Mouse (Mus musculus): ENCODE data around the gene Gopc. TPM values are rescaled to one million over a fixed set of nuclear protein-coding genes. Genes with fewer than 3 reads are reported as not detected.
"Not testable (repeated sequence)": the region's sequence is repeated elsewhere in the genome, so short reads cannot be mapped to it uniquely, and the experiment has no call there.

Gene Gopc
- polyA plus RNA-seq, 1 experiment from 2014 or later: 28.1 TPM

GRCm38 (mm10) chr10:52376422-52376821 lies 5.5 kb downstream of the Gopc start:
- 96% methylated on average over 2 of the region's 2 CpGs for WGBS
- H3K4me1 ChIP-seq (ENCODE audit: control insufficient read depth, insufficient read depth, low read depth, low read length): peaks cover 7% of the 10 kb centered on the region
- H3K9ac ChIP-seq (ENCODE audit: low read depth, low read length): no peak overlapping the region
- no peaks in the 10 kb centered on the region for H3K9me3 ChIP-seq (ENCODE audit: control insufficient read depth, low read length)
- no peak overlapping the region for H3K4me2 ChIP-seq (ENCODE audit: low read length)
- no peaks in the 10 kb centered on the region for H3K36me3 ChIP-seq (ENCODE audit: control insufficient read depth, insufficient read depth, low read length)
- no peak overlapping the region for H3K4me3 ChIP-seq (ENCODE audit: low read length)
- no peak overlapping the region for H3K27ac ChIP-seq (ENCODE audit: low read depth, low read length)
- H3K27me3 ChIP-seq (replicated peaks; ENCODE audit: control insufficient read depth, insufficient read depth, low read length): no peaks in the 10 kb centered on the region
- no peak for ATAC-seq

GRCm38 (mm10) chr10:52374651-52375050 lies 7.3 kb downstream of the Gopc start:
- Histone ChIP-seq H3K4me2 (ENCODE audit: low read length) (no peak overlapping the region), H3K4me1 (ENCODE audit: control insufficient read depth, insufficient read depth, low read depth, low read length) (peaks cover 7% of the 10 kb centered on the region), H3K9ac (ENCODE audit: low read depth, low read length) (no peak overlapping the region), H3K9me3 (ENCODE audit: control insufficient read depth, low read length) (no peaks in the 10 kb centered on the region), H3K4me3 (ENCODE audit: low read length) (no peak overlapping the region), H3K27me3 (replicated peaks; ENCODE audit: control insufficient read depth, insufficient read depth, low read length) (no peaks in the 10 kb centered on the region), H3K27ac (ENCODE audit: low read depth, low read length) (no peak overlapping the region), H3K36me3 (ENCODE audit: control insufficient read depth, insufficient read depth, low read length) (0 out of 2 replicates have a peak, but pooled peaks cover 2% of the 10 kb centered on the region)
- ATAC-seq: no peak

GRCm38 (mm10) chr10:52373834-52374233 lies 8.1 kb downstream of the Gopc start:
- Histone ChIP-seq H3K4me3 (ENCODE audit: low read length) (no peak overlapping the region), H3K4me1 (ENCODE audit: control insufficient read depth, insufficient read depth, low read depth, low read length) (peaks cover 2% of the 10 kb centered on the region)
- no peak for ATAC-seq

GRCm38 (mm10) chr10:52368376-52368775 lies 13.5 kb downstream of the Gopc start:
- Histone ChIP-seq H3K9me3 (ENCODE audit: control insufficient read depth, low read length) (no peaks in the 10 kb centered on the region), H3K4me2 (ENCODE audit: low read length) (no peak overlapping the region), H3K27ac (ENCODE audit: low read depth, low read length) (no peak overlapping the region), H3K9ac (ENCODE audit: low read depth, low read length) (no peak overlapping the region), H3K27me3 (replicated peaks; ENCODE audit: control insufficient read depth, insufficient read depth, low read length) (no peaks in the 10 kb centered on the region), H3K36me3 (ENCODE audit: control insufficient read depth, insufficient read depth, low read length) (0 out of 2 replicates have a peak, but pooled peaks cover 2% of the 10 kb centered on the region), H3K4me1 (ENCODE audit: control insufficient read depth, insufficient read depth, low read depth, low read length) (no peaks in the 10 kb centered on the region), H3K4me3 (ENCODE audit: low read length) (no peak overlapping the region)
- WGBS: 87% methylated on average over 4 of the region's 4 CpGs
- ATAC-seq: no peak

More at GRCm38 (mm10) chr10:52373834-52374233, 8.1 kb downstream of the Gopc start:
- Histone ChIP-seq H3K36me3 (ENCODE audit: control insufficient read depth, insufficient read depth, low read length) (0 out of 2 replicates have a peak, but pooled peaks cover 2% of the 10 kb centered on the region), H3K9ac (ENCODE audit: low read depth, low read length) (no peak overlapping the region), H3K27me3 (replicated peaks; ENCODE audit: control insufficient read depth, insufficient read depth, low read length) (no peaks in the 10 kb centered on the region), H3K27ac (ENCODE audit: low read depth, low read length) (no peak overlapping the region), H3K9me3 (ENCODE audit: control insufficient read depth, low read length) (no peaks in the 10 kb centered on the region), H3K4me2 (ENCODE audit: low read length) (no peak overlapping the region)
- WGBS: 71% methylated on average over 4 of the region's 4 CpGs

- ATAC-seq: no peak
- Histone ChIP-seq H3K4me1 (ENCODE audit: control insufficient read depth, insufficient read depth, low read depth, low read length) (no peaks in the 10 kb centered on the region), H3K9me3 (ENCODE audit: control insufficient read depth, low read length) (no peaks in the 10 kb centered on the region), H3K27me3 (replicated peaks; ENCODE audit: control insufficient read depth, insufficient read depth, low read length) (no peaks in the 10 kb centered on the region), H3K36me3 (ENCODE audit: control insufficient read depth, insufficient read depth, low read length) (peaks cover 2% of the 10 kb centered on the region; the same call in 1 of the 2 replicates), H3K4me2 (ENCODE audit: low read length) (no peak overlapping the region), H3K9ac (ENCODE audit: low read depth, low read length) (no peak overlapping the region), H3K4me3 (ENCODE audit: low read length) (no peak overlapping the region), H3K27ac (ENCODE audit: low read depth, low read length) (no peak overlapping the region)
- 91% methylated on average over 9 of the region's 9 CpGs for WGBS
Measured at GRCm38 (mm10) chr10:52360862-52361609, 20.9 kb downstream of the Gopc start.

GRCm38 (mm10) chr10:52360241-52360735 lies 21.6 kb downstream of the Gopc start:
- Histone ChIP-seq H3K4me2 (ENCODE audit: low read length) (no peak overlapping the region), H3K9me3 (ENCODE audit: control insufficient read depth, low read length) (no peaks in the 10 kb centered on the region), H3K4me3 (ENCODE audit: low read length) (no peak overlapping the region), H3K27ac (ENCODE audit: low read depth, low read length) (no peak overlapping the region), H3K36me3 (ENCODE audit: control insufficient read depth, insufficient read depth, low read length) (peaks cover 2% of the 10 kb centered on the region; the same call in 1 of the 2 replicates), H3K9ac (ENCODE audit: low read depth, low read length) (no peak overlapping the region), H3K27me3 (replicated peaks; ENCODE audit: control insufficient read depth, insufficient read depth, low read length) (no peaks in the 10 kb centered on the region), H3K4me1 (ENCODE audit: control insufficient read depth, insufficient read depth, low read depth, low read length) (no peaks in the 10 kb centered on the region)
- no peak for ATAC-seq
- WGBS: 97% methylated on average over 4 of the region's 4 CpGs

- no peak for ATAC-seq
- no peak within 1 kb of the TSS for H3K9ac ChIP-seq (ENCODE audit: low read depth, low read length)
- H3K4me3 ChIP-seq (ENCODE audit: low read length): no peak within 1 kb of the TSS
- H3K4me1 ChIP-seq (ENCODE audit: control insufficient read depth, insufficient read depth, low read depth, low read length): no peaks in the 10 kb centered on the region
- no peak within 1 kb of the TSS for H3K27ac ChIP-seq (ENCODE audit: low read depth, low read length)
- no peaks in the 10 kb centered on the region for H3K9me3 ChIP-seq (ENCODE audit: control insufficient read depth, low read length)
- WGBS: 79% methylated on average over 2 of the region's 2 CpGs
- H3K4me2 ChIP-seq (ENCODE audit: low read length): no peak within 1 kb of the TSS
- H3K27me3 ChIP-seq (replicated peaks; ENCODE audit: control insufficient read depth, insufficient read depth, low read length): no peaks in the 10 kb centered on the region
- H3K36me3 ChIP-seq (ENCODE audit: control insufficient read depth, insufficient read depth, low read length): peaks cover 2% of the 10 kb centered on the region; the same call in 1 of the 2 replicates
Measured at GRCm38 (mm10) chr10:52358467-52358866, 23.5 kb downstream of the Gopc start, which contains the start of gene Gm26741. Gene Gm26741 (plus strand): TSS chr10:52358767.

- Histone ChIP-seq H3K9ac (ENCODE audit: low read depth, low read length) (no peak overlapping the region), H3K4me1 (ENCODE audit: control insufficient read depth, insufficient read depth, low read depth, low read length) (no peaks in the 10 kb centered on the region), H3K4me2 (ENCODE audit: low read length) (no peak overlapping the region), H3K27ac (ENCODE audit: low read depth, low read length) (no peak overlapping the region), H3K27me3 (replicated peaks; ENCODE audit: control insufficient read depth, insufficient read depth, low read length) (no peaks in the 10 kb centered on the region), H3K36me3 (ENCODE audit: control insufficient read depth, insufficient read depth, low read length) (peaks cover 16% of the 10 kb centered on the region), H3K9me3 (ENCODE audit: control insufficient read depth, low read length) (no peaks in the 10 kb centered on the region), H3K4me3 (ENCODE audit: low read length) (no peak overlapping the region)
- ATAC-seq: no peak
- WGBS: 69% methylated on average over 9 of the region's 9 CpGs
Measured at GRCm38 (mm10) chr10:52353184-52353583, 28.7 kb downstream of the Gopc start.

- H3K36me3 ChIP-seq (ENCODE audit: control insufficient read depth, insufficient read depth, low read length): peaks cover 18% of the 10 kb centered on the region
Measured at GRCm38 (mm10) chr10:52343324-52343723, 38.6 kb downstream of the Gopc start.

More at GRCm38 (mm10) chr10:52343324-52343723, 38.6 kb downstream of the Gopc start:
- not testable (repeated sequence) for H3K27me3 ChIP-seq (replicated peaks; ENCODE audit: control insufficient read depth, insufficient read depth, low read length); H3K4me3 ChIP-seq (ENCODE audit: low read length); H3K27ac ChIP-seq (ENCODE audit: low read depth, low read length); H3K9ac ChIP-seq (ENCODE audit: low read depth, low read length); H3K4me1 ChIP-seq (ENCODE audit: control insufficient read depth, insufficient read depth, low read depth, low read length); ATAC-seq; H3K9me3 ChIP-seq (ENCODE audit: control insufficient read depth, low read length); H3K4me2 ChIP-seq (ENCODE audit: low read length)
- WGBS: 91% methylated on average over 4 of the region's 4 CpGs

All from hindbrain, embryonic 16.5 days (tissue).